ENCODE assay signal across 16 mouse cellular contexts in genomic region chr10:67906063-67906462, GRCm38 (mm10).
"Had no signal": no experiment of that assay in that cellular context is flagged by ENCODE, and none has a peak within 500 bp of the region (broad histone marks: within the 10 kb centered on the region; RNA-seq: fewer than 3 reads in every experiment).

No protein-coding gene starts in this region.

- H3K4me3 ChIP-seq: lung, embryonic 15.5 days; megakaryocyte, embryonic 14.5 days; midbrain, embryonic 12.5 days; midbrain, embryonic 15.5 days; neural tube, embryonic 12.5 days; stomach, embryonic 15.5 days had no signal

- ATAC-seq: liver, postnatal 0 days; lung, postnatal 0 days; midbrain, embryonic 15.5 days had no signal

- H3K4me2 ChIP-seq: lung, embryonic 15.5 days; midbrain, embryonic 12.5 days; midbrain, embryonic 15.5 days; neural tube, embryonic 12.5 days; stomach, embryonic 15.5 days had no signal

- H3K9ac ChIP-seq: liver, postnatal 0 days; lung, embryonic 15.5 days; midbrain, embryonic 12.5 days; midbrain, embryonic 15.5 days; neural tube, embryonic 12.5 days; stomach, embryonic 15.5 days had no signal

- H3K4me1 ChIP-seq: lung, embryonic 15.5 days; megakaryocyte, embryonic 14.5 days; midbrain, embryonic 15.5 days; neural tube, embryonic 12.5 days; stomach, embryonic 15.5 days had no signal

- DNase-seq: liver, postnatal 0 days; lung, adult 2 months; lung, postnatal 14 days; lung, postnatal 36 days; right cerebral cortex, postnatal 14 days; thymus, adult 2 months; thymus, postnatal 36 days had no signal

- H3K27ac ChIP-seq: lung, embryonic 15.5 days; macrophage; midbrain, embryonic 12.5 days; midbrain, embryonic 15.5 days; neural tube, embryonic 12.5 days; stomach, embryonic 15.5 days; stomach, postnatal 0 days had no signal

- H3K27me3 ChIP-seq: lung, embryonic 15.5 days; neural tube, embryonic 12.5 days; stomach, embryonic 15.5 days had no signal

- H3K36me3 ChIP-seq: lung, embryonic 15.5 days; midbrain, embryonic 12.5 days; neural tube, embryonic 12.5 days; stomach, embryonic 15.5 days had no signal

- H3K9me3 ChIP-seq: lung, embryonic 15.5 days; midbrain, embryonic 12.5 days; midbrain, embryonic 15.5 days; neural tube, embryonic 12.5 days; stomach, embryonic 15.5 days had no signal
